Comparison of ENCODE assay signal across 8 mouse cellular contexts in the genomic region with DNA sequence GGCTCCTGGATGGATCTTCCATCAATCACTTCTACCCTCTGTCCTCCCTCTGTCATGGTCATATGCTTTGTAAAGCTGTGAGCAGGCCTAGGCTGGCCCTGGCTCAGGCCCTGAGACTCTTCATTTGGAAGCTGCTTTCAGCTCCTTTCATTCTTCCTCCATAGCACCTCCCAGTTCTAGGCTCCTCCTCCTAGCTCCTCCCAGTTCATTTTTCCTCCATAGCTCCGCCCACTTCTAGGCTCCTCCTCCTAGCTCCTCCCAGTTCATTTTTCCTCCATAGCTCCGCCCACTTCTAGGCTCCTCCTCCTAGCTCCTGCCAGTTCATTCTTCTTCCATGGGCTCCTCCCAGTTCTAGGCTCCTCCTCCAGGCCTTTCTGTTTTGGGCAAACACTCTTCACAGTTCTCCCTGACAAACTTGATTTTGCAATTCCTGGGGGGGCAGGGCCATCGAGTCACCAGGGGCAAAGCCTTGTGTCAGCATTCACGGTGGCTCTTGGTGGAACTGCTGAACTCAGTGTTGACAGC.
DNase-seq lines count a peak whose midpoint lies in the region; ATAC-seq lines count a peak whose summit lies in the region.

No protein-coding gene starts in this region.

- ATAC-seq in neutrophil, adult 5-6 weeks (ENCODE audit: extremely low read depth, insufficient number of reproducible peaks, low FRiP score, poor library complexity, severe bottlenecking): peak; percentile 16; the same call in 1 of the 2 replicates

- DNase-seq in adrenal gland, adult (ENCODE audit: inconsistent age in 2 of 2, low spot score in 1 of 2): peak; percentile 31 to 73
- no peak for DNase-seq in adrenal gland, adult 18-20 months (ENCODE audit: low spot score in 2 of 2)
- peak; percentile 57 to 60 for DNase-seq in right cerebral cortex, postnatal 10 days (ENCODE audit: low spot score in 2 of 2)
- no peak for DNase-seq in right cerebral cortex, postnatal 14 days
- peak; percentile 38 for DNase-seq in kidney, postnatal 14 days
- DNase-seq in urinary bladder, postnatal 4 days (ENCODE audit: low spot score in 2 of 2): no peak
- DNase-seq in cerebellum, postnatal 25 days: no peak

Comparison
In these comparisons a context has a peak if more than half of its experiments do, and no peak if none do; other contexts are left out.
1. DNase-seq: peak in adrenal gland, adult (2 of 2), right cerebral cortex, postnatal 10 days (2 of 2) and kidney, postnatal 14 days (single experiment); none in adrenal gland, adult 18-20 months (0 of 2), right cerebral cortex, postnatal 14 days (single experiment), urinary bladder, postnatal 4 days (0 of 2) and cerebellum, postnatal 25 days (0 of 2).